16 mouse cellular contexts compared by ENCODE assay signal in genomic region chr4:44605453-44605852, GRCm38 (mm10).
"Had no signal": no experiment of that assay in that cellular context is flagged by ENCODE, and none has a peak within 500 bp of the region (broad histone marks: within the 10 kb centered on the region; RNA-seq: fewer than 3 reads in every experiment).

No protein-coding gene starts in this region.

- ATAC-seq: lung, postnatal 0 days had no signal

- H3K4me3 ChIP-seq: kidney, embryonic 15.5 days; left cerebral cortex, adult 2 months; limb, embryonic 10.5 days; liver, embryonic 15.5 days; neural tube, embryonic 13.5 days had no signal

- H3K4me2 ChIP-seq: kidney, embryonic 15.5 days; liver, embryonic 11.5 days; liver, embryonic 15.5 days; neural tube, embryonic 13.5 days had no signal

- DNase-seq: kidney, postnatal 14 days; lung, adult 2 months; lung, postnatal 36 days; midbrain, embryonic 14.5 days; retina, postnatal 1 day; right cerebral cortex, postnatal 4 days; spleen, adult 18-20 months; thymus, adult 2 months; thymus, postnatal 36 days had no signal

- H3K9ac ChIP-seq: kidney, embryonic 15.5 days; liver, embryonic 15.5 days; neural tube, embryonic 13.5 days had no signal

- H3K9me3 ChIP-seq: kidney, embryonic 15.5 days; limb, embryonic 10.5 days; liver, embryonic 15.5 days; neural tube, embryonic 13.5 days had no signal

- H3K27ac ChIP-seq: kidney, embryonic 15.5 days; left cerebral cortex, adult 2 months; limb, embryonic 10.5 days; liver, embryonic 15.5 days; neural tube, embryonic 13.5 days had no signal

- H3K27me3 ChIP-seq: liver, embryonic 15.5 days; neural tube, embryonic 13.5 days had no signal

- H3K36me3 ChIP-seq: kidney, embryonic 15.5 days; limb, embryonic 10.5 days; liver, embryonic 15.5 days; neural tube, embryonic 13.5 days had no signal

- H3K4me1 ChIP-seq: liver, embryonic 15.5 days had no signal
